Mouse (Mus musculus) R1 (cell line): ENCODE measurements around the gene Gart.

Experiments used
- DNase-seq: peaks from one replicate; pipeline ENCODE4 v3.0.0-alpha.2; 2018; ENCODE audit warnings: low read depth, low spot score

Gart gene

GRCm38 (mm10) chr16:91646681-91647419 lies at the start of gene Gart:
Gene Gart (minus strand): TSS chr16:91646952.
- peak; percentile 89 for DNase-seq

GRCm38 (mm10) chr16:91695108-91695755 lies 48.5 kb upstream of the Gart start:
- no peak for DNase-seq

- DNase-seq = peak; percentile 86
Observed at GRCm38 (mm10) chr16:91694455-91695084, 47.8 kb upstream of the Gart start.

GRCm38 (mm10) chr16:91689791-91690190 lies 43.0 kb upstream of the Gart start:
- DNase-seq = no peak

GRCm38 (mm10) chr16:91688619-91689334 lies 42.0 kb upstream of the Gart start, which contains the start of gene Donson:
Gene Donson (minus strand): TSS chr16:91688770.
- peak; percentile 86 for DNase-seq

- DNase-seq = peak; percentile 55
Observed at GRCm38 (mm10) chr16:91688023-91688618, 41.4 kb upstream of the Gart start.

GRCm38 (mm10) chr16:91686369-91686768 lies 39.6 kb upstream of the Gart start:
- no peak for DNase-seq

GRCm38 (mm10) chr16:91685526-91685925 lies 38.8 kb upstream of the Gart start:
- DNase-seq = no peak

GRCm38 (mm10) chr16:91680656-91681055 lies 33.9 kb upstream of the Gart start:
- DNase-seq = no peak

- no peak for DNase-seq
Observed at GRCm38 (mm10) chr16:91678147-91678911, 31.6 kb upstream of the Gart start.

GRCm38 (mm10) chr16:91674500-91674899 lies 27.7 kb upstream of the Gart start:
- no peak for DNase-seq

GRCm38 (mm10) chr16:91663795-91664194 lies 17.0 kb upstream of the Gart start:
- no peak for DNase-seq

GRCm38 (mm10) chr16:91662336-91662735 lies 15.6 kb upstream of the Gart start:
- no peak for DNase-seq

GRCm38 (mm10) chr16:91661397-91661796 lies 14.6 kb upstream of the Gart start:
- DNase-seq = peak; percentile 53

- DNase-seq = no peak
Observed at GRCm38 (mm10) chr16:91659798-91660197, 13.0 kb upstream of the Gart start.

GRCm38 (mm10) chr16:91658471-91658870 lies 11.7 kb upstream of the Gart start:
- no peak for DNase-seq

- DNase-seq = no peak
Observed at GRCm38 (mm10) chr16:91657285-91657684, 10.5 kb upstream of the Gart start.

- no peak for DNase-seq
Observed at GRCm38 (mm10) chr16:91655285-91655684, 8.5 kb upstream of the Gart start.

- no peak for DNase-seq
Observed at GRCm38 (mm10) chr16:91652191-91652590, 5.4 kb upstream of the Gart start.

- DNase-seq = no peak
Observed at GRCm38 (mm10) chr16:91649781-91650180, 3.0 kb upstream of the Gart start.

- DNase-seq = peak; percentile 23
Observed at GRCm38 (mm10) chr16:91649246-91649645, 2.5 kb upstream of the Gart start.
